Mouse (Mus musculus) Patski (cell line): ENCODE results near the gene Cebpzos. TPM values are rescaled to one million over a fixed set of nuclear protein-coding genes. Genes with fewer than 3 reads are reported as not detected.

Source experiments
- ATAC-seq: fragments of 100-300 bp; one replicate; pipeline ENCODE4 v1.8.0; 2021
- CTCF ChIA-PET: fragments of 350-600 bp; sonication (Branson Sonifier 250); formaldehyde crosslinking; loops from one replicate; lab custom pipeline; 2022; ENCODE audit warnings: inconsistent platforms; lab: Charles Lee
- POLR2A ChIA-PET: fragments of 350-600 bp; sonication (Branson Sonifier 250); formaldehyde crosslinking; loops from one replicate; lab custom pipeline; 2022; ENCODE audit warnings: antibody characterized with exemption, inconsistent platforms; lab: Charles Lee
- DNase-seq: peaks from one replicate; pipeline ENCODE4 v3.0.0-alpha.2; 2011; ENCODE audit warnings: low read depth, low spot score
- H3K27me3 ChIP-seq: fragments of 371-371 bp; one replicate; pipeline ENCODE4 v1.5.1; 2021
- CTCF ChIP-seq: fragments of 100-300 bp; IDR thresholded peaks from one replicate; pipeline ENCODE4 v1.5.1; 2021
- in situ Hi-C: fragments of 300-500 bp; cut with MboI; formaldehyde crosslinking; loops from 3 replicates; pipeline ENCODE4 v1.11.1; 2018; ENCODE audit warnings: low pct_unique_long_range_greater_than_20kb, mixed read lengths
- polyA plus RNA-seq: library from polyadenylated mRNA; unstranded; gene quantifications from one replicate; pipeline ENCODE4 v1.2.3, GENCODE M21; 2021

Cebpzos gene
- polyA plus RNA-seq, 1 experiment from 2014 or later = 53.3 TPM

- DNase-seq (no peak), ATAC-seq (peak; percentile 54)
- no peaks in the 10 kb centered on the region for H3K27me3 ChIP-seq
- in situ Hi-C loops = no loop called here
- ChIA-PET POLR2A (interaction anchor here (1.0 kb wide), 1 partner anchor 11 kb away, joined by 4 read pairs; no protein-coding TSS in a partner anchor), CTCF (interaction anchor here (0.7 to 2.2 kb wide), 7 partner anchors 9 to 685 kb away, joined by 3 to 8 read pairs (median 3); no protein-coding TSS in a partner anchor)
- peak; percentile 74 for TF ChIP-seq CTCF
These were observed 20.9 kb upstream of the Cebpzos start for GRCm38 (mm10) chr17:78895394-78895793.

GRCm38 (mm10) chr17:78903158-78903557 lies 13.1 kb upstream of the Cebpzos start:
- no peak for TF ChIP-seq CTCF
- in situ Hi-C loops = no loop called here
- POLR2A ChIA-PET = no interaction called here
- DNase-seq (no peak), ATAC-seq (no peak)
- CTCF ChIA-PET = no interaction called here
- no peaks in the 10 kb centered on the region for H3K27me3 ChIP-seq

GRCm38 (mm10) chr17:78906892-78907291 lies 9.4 kb upstream of the Cebpzos start, which contains the start of gene Sult6b1:
TSS of gene Sult6b1 (minus strand) at chr17:78906992.
- ATAC-seq (no peak), DNase-seq (no peak)
- ChIA-PET CTCF (no interaction called here), POLR2A (no interaction called here)
- H3K27me3 ChIP-seq = peaks cover 20% of the 10 kb centered on the region
- TF ChIP-seq CTCF = no peak
- in situ Hi-C loops = no loop called here

- ChIA-PET CTCF (no interaction called here), POLR2A (no interaction called here)
- peaks cover 20% of the 10 kb centered on the region for H3K27me3 ChIP-seq
- no peak for DNase-seq
- TF ChIP-seq CTCF = no peak
- in situ Hi-C loops = no loop called here
- ATAC-seq = no peak
These were observed 6.9 kb upstream of the Cebpzos start for GRCm38 (mm10) chr17:78909374-78909773.

- no peak for TF ChIP-seq CTCF
- ATAC-seq (no peak), DNase-seq (no peak)
- CTCF ChIA-PET = no interaction called here
- in situ Hi-C loops = no loop called here
- POLR2A ChIA-PET = no interaction called here
- peaks cover 20% of the 10 kb centered on the region for H3K27me3 ChIP-seq
These were observed 3.4 kb upstream of the Cebpzos start for GRCm38 (mm10) chr17:78912861-78913281.

GRCm38 (mm10) chr17:78913921-78914320 lies 2.4 kb upstream of the Cebpzos start:
- TF ChIP-seq CTCF = no peak
- ChIA-PET CTCF (no interaction called here), POLR2A (no interaction called here)
- in situ Hi-C loops = no loop called here
- ATAC-seq (no peak), DNase-seq (no peak)
- H3K27me3 ChIP-seq = peaks cover 18% of the 10 kb centered on the region

- ChIA-PET CTCF (interaction anchor here (1.5 kb wide), 1 partner anchor 20 kb away, joined by 3 read pairs; no protein-coding TSS in a partner anchor), POLR2A (interaction anchor here (0.8 kb wide), 1 partner anchor 12 kb away, joined by 3 read pairs; no protein-coding TSS in a partner anchor)
- TF ChIP-seq CTCF = no peak
- in situ Hi-C loops = no loop called here
- peaks cover 5% of the 10 kb centered on the region for H3K27me3 ChIP-seq
- DNase-seq (no peak), ATAC-seq (no peak)
These were observed 528 bp upstream of the Cebpzos start for GRCm38 (mm10) chr17:78915772-78916171.

GRCm38 (mm10) chr17:78916899-78917298 lies 599 bp downstream of the Cebpzos start:
- in situ Hi-C loops = no loop called here
- POLR2A ChIA-PET = no interaction called here
- no peak for DNase-seq
- peak; percentile 16 for ATAC-seq
- TF ChIP-seq CTCF = no peak
- CTCF ChIA-PET = interaction anchor here (1.9 kb wide), 1 partner anchor 22 kb away, joined by 8 read pairs; no protein-coding TSS in a partner anchor
- no peaks in the 10 kb centered on the region for H3K27me3 ChIP-seq

GRCm38 (mm10) chr17:78917696-78918095 lies 1.4 kb downstream of the Cebpzos start:
- ATAC-seq (no peak), DNase-seq (no peak)
- TF ChIP-seq CTCF = no peak
- no peaks in the 10 kb centered on the region for H3K27me3 ChIP-seq
- in situ Hi-C loops = no loop called here
- CTCF ChIA-PET = interaction anchor here (0.7 to 1.9 kb wide), 4 partner anchors 18 to 26 kb away, joined by 3 to 8 read pairs (median 4); no protein-coding TSS in a partner anchor
- POLR2A ChIA-PET = no interaction called here

- POLR2A ChIA-PET = no interaction called here
- ATAC-seq = no peak
These were observed 19.6 kb downstream of the Cebpzos start for GRCm38 (mm10) chr17:78935857-78936256.

GRCm38 (mm10) chr17:78936466-78937228 lies 20.3 kb downstream of the Cebpzos start, which contains the start of the genes Cebpz and Ndufaf7:
TSS of gene Cebpz (minus strand) at chr17:78937066.
TSS of gene Ndufaf7 (plus strand) at chr17:78937136.
- in situ Hi-C loops = no loop called here
- no peak for TF ChIP-seq CTCF
- ATAC-seq = peak; percentile 89
- H3K27me3 ChIP-seq = no peaks in the 10 kb centered on the region
- CTCF ChIA-PET = no interaction called here
- POLR2A ChIA-PET = interaction anchor here (1.1 kb wide), 1 partner anchor 8 kb away, joined by 3 read pairs; no protein-coding TSS in a partner anchor
- DNase-seq = peak; percentile 58

More at GRCm38 (mm10) chr17:78935857-78936256, 19.6 kb downstream of the Cebpzos start:
- TF ChIP-seq CTCF = no peak
- in situ Hi-C loops = no loop called here
- no peaks in the 10 kb centered on the region for H3K27me3 ChIP-seq
- CTCF ChIA-PET = no interaction called here
- DNase-seq = no peak
